Mouse (Mus musculus) G1E (cell line): Measurements from ENCODE around the gene Sec63. TPM values are rescaled to one million over a fixed set of nuclear protein-coding genes. Genes with fewer than 3 reads are reported as not detected.

Experiments used
- ATAC-seq: 2 replicates; pipeline ENCODE4 v1.8.0; 2016; ENCODE audit warnings: mild to moderate bottlenecking; ENCODE audit not compliant: insufficient number of reproducible peaks, poor library complexity, low FRiP score, severe bottlenecking; ENCODE audit errors: extremely low read depth
- DNase-seq: peaks from one replicate; pipeline ENCODE4 v3.0.0; 2012; ENCODE audit warnings: low spot score
- H3K27me3 ChIP-seq: 2 replicates; pipeline ENCODE4 v1.6.1; 2012; ENCODE audit warnings: mild to moderate bottlenecking, low read length, inconsistent platforms; ENCODE audit not compliant: insufficient read depth
- H3K36me3 ChIP-seq: replicated peaks from 2 replicates; pipeline ENCODE3; 2012; ENCODE audit warnings: mild to moderate bottlenecking, inconsistent platforms
- H3K4me1 ChIP-seq: 2 replicates; pipeline ENCODE4 v1.6.1; 2012; ENCODE audit warnings: low read depth, low read length, inconsistent platforms, mixed read lengths; ENCODE audit not compliant: insufficient read depth
- H3K4me3 ChIP-seq: 2 replicates; pipeline ENCODE4 v1.5.1; 2012; ENCODE audit warnings: low read depth, mild to moderate bottlenecking, inconsistent platforms, low read length, moderate library complexity, mixed read lengths
- H3K9me3 ChIP-seq: replicated peaks from 2 replicates; pipeline ENCODE4 v1.6.1; 2012; ENCODE audit warnings: inconsistent platforms
- CTCF ChIP-seq: IDR thresholded peaks from 2 replicates; pipeline ENCODE4 v1.5.1; 2012; ENCODE audit warnings: low read depth, low read length, inconsistent platforms, mixed read lengths
- GATA1 ChIP-seq: IDR thresholded peaks from 2 replicates; pipeline ENCODE4 v1.6.1; 2012; ENCODE audit warnings: borderline replicate concordance, low read length, inconsistent platforms, mixed read lengths
- GATA2 ChIP-seq: IDR thresholded peaks from 2 replicates; pipeline ENCODE4 v1.6.1; 2012; ENCODE audit warnings: low read depth, low read length, inconsistent platforms, borderline replicate concordance
- POLR2AphosphoS5 ChIP-seq: IDR thresholded peaks from 2 replicates; pipeline ENCODE4 v1.6.1; 2012; ENCODE audit warnings: low read depth, low read length, inconsistent platforms; ENCODE audit not compliant: insufficient replicate concordance
- TAL1 ChIP-seq: conservative IDR thresholded peaks from 2 replicates; pipeline ENCODE4 v1.6.1; 2012; ENCODE audit warnings: low read depth, low read length, inconsistent platforms, mixed read lengths
- polyA plus RNA-seq: library from polyadenylated mRNA; stranded (reverse); fragments of >175 nt; gene quantifications from 2 replicates; pipeline ENCODE4 v1.2.3, GENCODE M21; 2012
- total RNA-seq, 2 experiments: library from RNA; stranded (forward) in 1 of 2; stranded (reverse) in 1 of 2; fragments of 200-1000 nt in 1 of 2; fragments of >200 nt in 1 of 2; fragmentation: Nextera tagmentation in 1 of 2; gene quantifications; 2 replicates each; pipeline ENCODE4 v1.2.3; 2014 to 2017

Gene Sec63
- total and polyA plus RNA-seq, 3 experiments = 4.0 to 17.5 (median 15.6) TPM

DNA sequence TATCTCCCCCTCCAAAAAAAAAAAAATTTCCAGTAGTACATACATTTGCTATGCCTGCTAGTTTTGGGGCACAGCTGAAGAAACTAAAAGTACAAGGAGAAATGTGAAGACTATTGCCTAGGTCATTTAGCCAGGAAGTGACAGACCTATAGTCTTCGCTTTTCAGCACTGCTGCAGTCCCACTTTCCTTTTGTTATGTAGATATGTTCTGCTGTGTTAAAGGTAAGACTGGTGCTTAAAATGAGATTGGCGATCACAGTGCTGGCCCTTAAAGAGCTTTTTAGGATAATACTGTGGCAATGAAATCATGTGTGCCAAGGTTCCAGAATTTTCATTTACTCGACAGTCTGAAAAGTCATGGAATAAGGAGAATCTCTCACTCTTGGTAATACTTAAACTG lies 39.6 kb downstream of the Sec63 start:
- peaks cover 24% of the 10 kb centered on the region for H3K36me3 ChIP-seq

DNA sequence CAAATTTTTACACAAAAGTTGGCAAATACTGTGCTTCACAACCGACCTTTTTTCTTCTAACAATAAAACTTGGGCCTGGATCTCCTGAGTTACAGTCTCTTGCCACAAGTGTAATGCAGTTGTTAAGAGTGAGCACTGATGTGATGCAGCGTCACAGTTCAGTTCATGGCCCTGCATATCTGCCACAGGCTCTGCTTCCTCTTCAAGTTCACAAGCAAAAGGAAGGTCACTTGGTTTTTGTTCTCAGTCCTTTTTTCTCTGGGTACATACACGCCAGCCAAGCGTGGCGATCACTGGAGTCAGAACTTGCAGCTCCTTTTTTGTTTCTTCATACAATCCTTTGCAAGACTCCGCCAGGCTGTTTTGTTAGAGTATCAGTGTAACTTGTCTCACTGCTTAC lies 64.6 kb downstream of the Sec63 start:
- peaks cover 39% of the 10 kb centered on the region for H3K36me3 ChIP-seq
- no peak overlapping the region for H3K4me3 ChIP-seq
- no peaks in the 10 kb centered on the region for H3K27me3 ChIP-seq
- ATAC-seq (no peak), DNase-seq (no peak)
- H3K4me1 ChIP-seq = no peaks in the 10 kb centered on the region
- no peak for TF ChIP-seq GATA2
- no peak for TF ChIP-seq TAL1
- no peak for TF ChIP-seq POLR2AphosphoS5
- no peak for TF ChIP-seq CTCF
- no peak for TF ChIP-seq GATA1
- no peaks in the 10 kb centered on the region for H3K9me3 ChIP-seq

More for the DNA sequence above, 39.6 kb downstream of the Sec63 start:
- no peak for ATAC-seq
- no peak for DNase-seq
- H3K4me1 ChIP-seq = no peaks in the 10 kb centered on the region
- TF ChIP-seq GATA1 (no peak), POLR2AphosphoS5 (no peak), GATA2 (no peak), CTCF (no peak), TAL1 (no peak)
- H3K4me3 ChIP-seq = no peak overlapping the region
- no peaks in the 10 kb centered on the region for H3K27me3 ChIP-seq
- H3K9me3 ChIP-seq = no peaks in the 10 kb centered on the region

DNA sequence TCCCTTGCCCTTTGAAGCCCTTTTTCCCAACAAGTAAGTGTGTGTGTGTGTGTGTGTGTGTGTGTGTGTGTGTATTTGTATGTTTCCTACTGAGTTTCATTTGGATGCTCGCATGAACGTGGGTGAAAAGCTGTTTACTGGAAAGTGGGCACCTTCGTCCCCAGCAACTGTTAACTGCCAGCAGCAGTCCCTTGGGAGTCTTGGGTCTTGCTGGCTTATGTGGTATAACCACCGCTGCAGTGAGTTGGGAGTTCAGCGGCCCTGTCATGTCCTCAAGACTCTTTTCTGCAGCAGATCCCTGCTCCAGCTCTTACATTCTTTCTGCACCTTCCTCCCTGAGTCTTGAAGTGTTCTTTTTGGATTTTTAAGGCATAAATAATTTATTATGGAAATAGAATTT lies 65.9 kb downstream of the Sec63 start:
- Histone ChIP-seq H3K9me3 (no peaks in the 10 kb centered on the region), H3K4me3 (no peak overlapping the region), H3K27me3 (no peaks in the 10 kb centered on the region), H3K36me3 (peaks cover 45% of the 10 kb centered on the region), H3K4me1 (no peaks in the 10 kb centered on the region)
- no peak for ATAC-seq
- DNase-seq = no peak
- no peak for TF ChIP-seq TAL1
- no peak for TF ChIP-seq GATA1
- no peak for TF ChIP-seq GATA2
- no peak for TF ChIP-seq CTCF
- no peak for TF ChIP-seq POLR2AphosphoS5

DNA sequence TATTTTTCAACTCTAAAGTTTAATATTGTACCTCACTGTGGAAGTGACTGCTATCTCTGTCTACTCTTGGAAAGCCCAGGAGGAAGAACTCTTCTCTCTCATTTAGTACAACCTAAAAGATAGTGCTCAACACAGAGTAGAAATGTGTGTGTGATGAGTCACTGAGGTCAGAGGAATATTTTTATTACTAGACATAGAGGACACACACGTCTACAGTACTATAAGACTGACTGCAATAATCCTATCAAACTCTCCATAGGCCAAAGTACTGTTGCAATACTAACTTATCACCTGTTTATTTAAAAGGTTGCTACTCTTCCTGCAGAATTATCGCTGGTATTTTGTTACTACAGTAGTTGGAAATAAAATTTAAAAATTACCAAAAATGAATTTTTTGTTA lies 68.7 kb downstream of the Sec63 start:
- no peak for TF ChIP-seq TAL1
- TF ChIP-seq CTCF = no peak
- no peak for TF ChIP-seq GATA1
- TF ChIP-seq POLR2AphosphoS5 = no peak
- peaks cover 59% of the 10 kb centered on the region for H3K36me3 ChIP-seq
- no peaks in the 10 kb centered on the region for H3K9me3 ChIP-seq
- DNase-seq = no peak
- no peaks in the 10 kb centered on the region for H3K4me1 ChIP-seq
- ATAC-seq = no peak
- H3K4me3 ChIP-seq = no peak overlapping the region
- no peaks in the 10 kb centered on the region for H3K27me3 ChIP-seq

DNA sequence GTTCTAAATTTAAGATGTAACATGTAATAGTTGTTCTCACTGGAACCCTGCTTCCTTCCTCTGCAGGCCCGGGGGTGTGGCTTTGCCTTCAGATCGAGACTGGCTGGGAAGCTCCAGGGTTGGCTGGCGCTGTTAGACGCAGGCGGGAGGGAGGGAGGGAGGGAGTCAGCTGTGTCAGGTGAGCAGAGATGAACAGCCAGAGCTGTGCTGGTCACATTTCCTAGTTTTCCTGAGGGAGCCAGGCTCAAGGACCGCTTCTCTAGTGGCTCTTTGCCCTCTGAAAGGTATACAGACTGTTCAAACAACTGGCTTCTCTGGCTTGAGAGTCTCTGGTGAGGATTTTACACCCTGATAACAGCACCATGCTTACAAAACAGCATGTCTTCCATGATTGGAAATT lies 69.1 kb downstream of the Sec63 start:
- H3K4me1 ChIP-seq = no peaks in the 10 kb centered on the region
- ATAC-seq (no peak), DNase-seq (no peak)
- peaks cover 60% of the 10 kb centered on the region for H3K36me3 ChIP-seq
- no peaks in the 10 kb centered on the region for H3K27me3 ChIP-seq
- H3K9me3 ChIP-seq = no peaks in the 10 kb centered on the region
- H3K4me3 ChIP-seq = no peak overlapping the region
- TF ChIP-seq CTCF = no peak
- TF ChIP-seq POLR2AphosphoS5 = no peak
- TF ChIP-seq TAL1 = no peak
- TF ChIP-seq GATA1 = no peak
- TF ChIP-seq GATA2 = no peak

DNA sequence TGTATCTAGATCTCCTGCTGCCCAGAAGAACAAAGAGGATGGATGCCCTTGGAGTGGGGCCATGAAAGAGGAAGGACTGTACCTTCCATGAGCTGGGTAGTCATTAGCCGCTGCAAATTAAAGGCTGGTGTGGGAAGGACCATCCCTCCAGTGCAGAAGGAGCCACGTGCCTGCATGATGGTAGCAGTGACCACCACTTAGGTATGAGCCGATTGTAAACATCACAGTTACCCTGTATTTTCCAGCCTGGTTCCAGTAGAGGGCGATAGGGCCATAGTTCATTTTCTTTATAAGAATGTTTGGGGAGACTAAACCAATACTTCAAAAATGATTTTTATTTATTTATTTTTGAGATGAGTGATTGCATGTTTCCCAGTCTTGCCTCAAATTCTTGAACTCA lies 71.4 kb downstream of the Sec63 start:
- TF ChIP-seq GATA2 (no peak), TAL1 (no peak), CTCF (no peak), GATA1 (no peak), POLR2AphosphoS5 (no peak)
- Histone ChIP-seq H3K36me3 (peaks cover 49% of the 10 kb centered on the region), H3K4me1 (no peaks in the 10 kb centered on the region), H3K9me3 (no peaks in the 10 kb centered on the region), H3K27me3 (no peaks in the 10 kb centered on the region), H3K4me3 (no peak overlapping the region)
- DNase-seq (no peak), ATAC-seq (no peak)
